Mouse (Mus musculus) kidney, adult 9 months (tissue): ENCODE results near the gene Pogz.
"Not testable (repeated sequence)": the region's sequence is repeated elsewhere in the genome, so short reads cannot be mapped to it uniquely, and the experiment has no call there.

Source experiments
- DNase-seq: peaks from one replicate; pipeline ENCODE4 v3.0.0; 2022

Pogz gene

GRCm38 (mm10) chr3:94917816-94918361 lies 80.5 kb downstream of the Pogz start:
- DNase-seq, result peak; percentile 93

- DNase-seq, result no peak
Measured at GRCm38 (mm10) chr3:94918845-94919244, 81.5 kb downstream of the Pogz start.

DNA sequence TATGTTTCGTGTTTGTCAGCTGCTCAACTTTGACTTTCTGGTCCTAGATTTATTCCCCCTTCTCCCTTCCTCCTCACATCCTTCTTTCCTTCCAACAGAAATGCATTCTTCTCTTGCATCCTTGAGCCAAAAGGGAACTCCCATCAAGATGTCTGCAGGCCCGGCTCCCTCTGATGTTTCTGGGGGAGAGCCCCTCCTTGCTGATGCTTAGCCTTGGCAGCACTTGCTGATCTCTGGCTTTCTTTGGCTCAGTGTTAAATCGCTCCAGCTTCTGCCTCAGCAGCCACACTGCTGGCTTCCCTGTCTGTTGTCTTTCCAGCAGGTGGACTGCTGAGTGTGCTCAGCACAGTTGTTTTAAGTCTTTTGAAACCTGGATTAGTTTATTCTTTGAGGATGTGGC lies 83.7 kb downstream of the Pogz start:
- DNase-seq, result no peak

- DNase-seq, result no peak
Measured at GRCm38 (mm10) chr3:94922333-94922732, 85.0 kb downstream of the Pogz start.

DNA sequence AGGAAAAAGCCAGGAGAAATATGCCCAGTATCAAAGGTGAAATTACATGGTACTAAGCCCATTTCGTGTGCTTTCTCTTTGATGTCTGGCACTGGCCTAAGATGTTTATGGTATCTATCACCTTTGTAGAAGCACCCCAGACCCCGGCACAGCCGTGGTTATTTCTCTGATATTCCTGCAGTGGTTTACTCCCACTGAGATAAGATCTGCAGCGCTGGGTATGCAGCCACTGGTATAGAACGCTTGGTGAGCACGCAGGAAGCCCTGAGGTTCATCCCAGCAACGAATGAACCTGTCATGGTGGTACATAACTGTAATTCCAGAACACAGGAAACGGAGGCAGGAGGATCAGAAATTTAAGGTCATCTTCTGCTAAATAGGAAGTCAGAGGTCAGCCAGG lies 87.3 kb downstream of the Pogz start:
- no peak for DNase-seq

GRCm38 (mm10) chr3:94926301-94926736 lies 89.0 kb downstream of the Pogz start:
- DNase-seq, result not testable (repeated sequence)

DNA sequence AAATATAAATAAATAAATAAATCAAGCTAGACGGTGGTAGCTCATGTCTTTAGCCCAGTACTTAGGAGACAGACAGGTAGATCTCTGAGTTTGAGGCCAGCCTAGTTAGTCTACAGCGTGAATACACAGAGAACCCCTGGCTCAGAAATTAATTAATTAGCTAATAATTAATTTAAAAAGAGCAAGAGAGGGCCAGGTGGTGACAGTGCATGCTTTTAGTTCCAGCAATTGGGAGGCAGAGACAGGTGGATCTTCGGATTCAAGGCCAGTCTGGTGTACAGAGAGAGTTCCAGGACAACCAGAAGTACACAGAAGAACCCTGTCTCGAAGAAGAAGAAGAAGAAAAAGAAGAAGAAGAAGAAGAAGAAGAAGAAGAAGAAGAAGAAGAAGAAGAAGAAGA lies 91.6 kb downstream of the Pogz start:
- DNase-seq, result peak; percentile 69

GRCm38 (mm10) chr3:94930386-94931266 lies 93.3 kb downstream of the Pogz start:
- peak; percentile 76 for DNase-seq

GRCm38 (mm10) chr3:94931427-94932082 lies 94.2 kb downstream of the Pogz start:
- not testable (repeated sequence) for DNase-seq
